Mouse (Mus musculus) intestine, embryonic 14.5 days (tissue): ENCODE measurements around the gene Pdzd9. TPM values are rescaled to one million over a fixed set of nuclear protein-coding genes. Genes with fewer than 3 reads are reported as not detected.
"Not testable (repeated sequence)": the region's sequence is repeated elsewhere in the genome, so short reads cannot be mapped to it uniquely, and the experiment has no call there.

ENCODE experiments used
- ATAC-seq: fragments of 200-750 bp; cut with Nextera tagmentation; replicated peaks from 2 replicates; pipeline ENCODE4 v1.8.0; 2017; ENCODE audit warnings: low read depth, moderate number of reproducible peaks, moderate TSS enrichment, moderate library complexity; ENCODE audit not compliant: low FRiP score, low TSS enrichment
- DNase-seq: peaks from one replicate; pipeline ENCODE4 v3.0.0-alpha.2; 2018; ENCODE audit warnings: low spot score
- H3K27ac ChIP-seq: fragments of 300-500 bp; sonication (generic); 2 replicates; pipeline ENCODE4 v1.5.1; 2014; ENCODE audit warnings: low read depth, mild to moderate bottlenecking, control low read depth
- H3K27me3 ChIP-seq: fragments of 300-500 bp; sonication (generic); replicated peaks from 2 replicates; pipeline ENCODE4 v1.6.1; 2014; ENCODE audit warnings: low read length, control low read depth; ENCODE audit not compliant: control insufficient read depth, insufficient read depth
- H3K36me3 ChIP-seq: fragments of 300-500 bp; sonication (generic); 2 replicates; pipeline ENCODE4 v1.6.1; 2014; ENCODE audit warnings: low read length, control low read depth; ENCODE audit not compliant: control insufficient read depth, insufficient read depth
- H3K4me1 ChIP-seq: fragments of 300-500 bp; sonication (generic); replicated peaks from 2 replicates; pipeline ENCODE4 v1.6.1; 2014; ENCODE audit warnings: low read length, control low read depth, mixed read lengths; ENCODE audit not compliant: control insufficient read depth, insufficient read depth
- H3K4me2 ChIP-seq: fragments of 300-500 bp; sonication (generic); 2 replicates; pipeline ENCODE4 v1.6.1; 2014; ENCODE audit warnings: low read length
- H3K4me3 ChIP-seq: fragments of 300-500 bp; sonication (generic); 2 replicates; pipeline ENCODE4 v1.5.1; 2014; ENCODE audit warnings: low read depth, low read length, control low read depth, mixed read lengths
- H3K9ac ChIP-seq: fragments of 300-500 bp; sonication (generic); 2 replicates; pipeline ENCODE4 v1.6.1; 2014; ENCODE audit warnings: mild to moderate bottlenecking, low read length
- H3K9me3 ChIP-seq: fragments of 300-500 bp; sonication (generic); 2 replicates; pipeline ENCODE4 v1.6.1; 2016; ENCODE audit warnings: low read length, control low read depth; ENCODE audit not compliant: control insufficient read depth
- WGBS: fragments of 180-500 bp; shearing (Covaris S2); extraction: QIAGEN DNeasy Blood & Tissue Kit; methylation state at CpG from one replicate; pipeline ENCODE4 v1.1.7; 2014; 5-methylcytosine and 5-hydroxymethylcytosine counted together
- polyA plus RNA-seq: library from polyadenylated mRNA; unstranded; fragments of >200 nt; fragmentation: Nextera tagmentation; extraction: Ambion mirVana; gene quantifications from 2 replicates; pipeline ENCODE4 v1.2.1, GENCODE M21; 2014

Pdzd9 gene
- 0.37 and 0.44 TPM in 2 replicates for polyA plus RNA-seq

DNA sequence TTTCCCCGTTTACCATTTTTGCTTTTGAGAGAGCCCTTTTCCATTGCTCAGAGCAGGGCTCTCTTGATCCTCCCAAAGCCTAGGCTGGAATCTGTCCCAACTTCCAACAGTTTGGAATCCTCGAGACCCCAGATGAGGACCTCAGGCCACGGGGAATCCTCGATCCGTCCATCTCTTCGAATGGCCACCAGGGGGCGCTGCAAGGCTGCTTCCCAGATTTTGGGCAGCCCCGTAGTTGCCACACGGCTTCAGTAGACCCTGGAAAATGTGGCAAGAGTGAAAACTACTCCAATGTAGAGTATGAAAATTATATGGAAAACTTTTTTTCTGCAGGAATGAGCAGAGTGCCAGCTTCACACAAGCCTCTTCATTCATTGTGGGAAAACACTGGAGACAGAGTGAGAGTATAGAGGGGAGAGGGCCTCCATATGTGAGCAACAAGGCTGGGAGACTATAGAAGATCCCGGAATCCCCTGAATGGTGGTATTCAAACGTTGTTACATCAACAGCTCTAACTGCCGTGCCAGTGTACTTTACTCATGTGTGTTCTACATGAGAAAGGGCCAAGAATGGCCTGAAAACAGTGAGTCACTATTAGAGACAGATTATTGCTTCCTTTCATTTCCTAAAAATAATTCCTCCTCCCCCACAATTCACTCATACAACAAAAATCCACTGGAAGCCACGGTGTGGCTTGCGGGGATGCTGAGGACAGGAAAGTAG lies at the start of gene Pdzd9:
TSS of gene Pdzd9 (minus strand) at position 191 of the 723 bp plus-strand sequence.
- no peak within 1 kb of the TSS for H3K27ac ChIP-seq
- no peaks in the 10 kb centered on the region for H3K27me3 ChIP-seq
- 20% methylated on average over 14 of the region's 14 CpGs for WGBS
- H3K4me3 ChIP-seq: no peak within 1 kb of the TSS
- H3K36me3 ChIP-seq: no peaks in the 10 kb centered on the region
- H3K9me3 ChIP-seq: no peaks in the 10 kb centered on the region
- DNase-seq (peak; percentile 88), ATAC-seq (peak; percentile 50; the same call in 1 of the 2 replicates)
- no peak within 1 kb of the TSS for H3K9ac ChIP-seq
- no peaks in the 10 kb centered on the region for H3K4me1 ChIP-seq
- no peak within 1 kb of the TSS for H3K4me2 ChIP-seq

DNA sequence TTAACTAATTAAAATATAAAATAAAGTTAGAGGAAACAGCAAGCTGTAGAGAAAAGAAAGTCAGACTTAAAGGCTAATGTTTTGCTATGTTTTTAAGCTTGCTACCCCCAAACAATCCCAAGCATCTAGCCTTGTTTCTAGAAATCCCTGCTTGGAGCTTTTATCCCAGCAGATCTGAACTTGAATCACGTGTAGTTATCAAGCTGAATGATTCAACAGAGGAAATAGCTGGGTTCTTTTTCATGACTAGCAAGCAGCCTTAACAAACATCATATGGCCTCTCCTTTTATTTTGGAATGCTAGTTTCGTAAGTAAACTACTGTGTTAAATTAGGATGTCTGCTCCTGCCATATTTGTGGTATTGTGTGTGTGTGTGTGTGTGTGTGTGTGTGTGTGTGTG lies 47.1 kb upstream of the Pdzd9 start:
- Histone ChIP-seq H3K27ac (no peak overlapping the region), H3K27me3 (no peaks in the 10 kb centered on the region), H3K4me1 (no peaks in the 10 kb centered on the region), H3K4me3 (no peak overlapping the region), H3K4me2 (no peak overlapping the region), H3K9me3 (no peaks in the 10 kb centered on the region), H3K36me3 (no peaks in the 10 kb centered on the region), H3K9ac (no peak overlapping the region)
- no peak for ATAC-seq
- DNase-seq: no peak
- WGBS: 64% methylated on average over 2 of the region's 2 CpGs

DNA sequence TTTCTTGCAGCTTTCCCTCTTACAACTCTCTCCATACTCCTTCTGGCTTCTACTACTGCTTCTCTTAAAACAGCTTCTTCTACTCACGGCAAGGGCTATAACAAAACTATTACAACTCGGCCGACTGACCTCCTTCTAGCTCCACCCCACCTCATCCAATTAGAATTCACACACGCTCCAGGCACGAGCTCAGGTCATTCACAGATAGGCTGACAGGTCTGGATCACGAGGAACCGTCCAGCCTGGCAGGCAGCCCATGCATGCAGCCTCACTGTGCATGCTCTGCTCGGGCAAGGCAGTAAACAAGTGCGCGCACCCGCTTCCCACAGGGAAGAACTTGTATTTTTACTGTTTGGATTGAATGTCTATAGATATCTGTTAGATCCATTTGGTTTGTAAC lies 43.8 kb upstream of the Pdzd9 start:
- not testable (repeated sequence) for H3K36me3 ChIP-seq, H3K9me3 ChIP-seq, H3K27me3 ChIP-seq, H3K4me1 ChIP-seq, DNase-seq, H3K9ac ChIP-seq, H3K4me3 ChIP-seq, H3K4me2 ChIP-seq, H3K27ac ChIP-seq, ATAC-seq
- 89% methylated on average over 11 of the region's 11 CpGs for WGBS

DNA sequence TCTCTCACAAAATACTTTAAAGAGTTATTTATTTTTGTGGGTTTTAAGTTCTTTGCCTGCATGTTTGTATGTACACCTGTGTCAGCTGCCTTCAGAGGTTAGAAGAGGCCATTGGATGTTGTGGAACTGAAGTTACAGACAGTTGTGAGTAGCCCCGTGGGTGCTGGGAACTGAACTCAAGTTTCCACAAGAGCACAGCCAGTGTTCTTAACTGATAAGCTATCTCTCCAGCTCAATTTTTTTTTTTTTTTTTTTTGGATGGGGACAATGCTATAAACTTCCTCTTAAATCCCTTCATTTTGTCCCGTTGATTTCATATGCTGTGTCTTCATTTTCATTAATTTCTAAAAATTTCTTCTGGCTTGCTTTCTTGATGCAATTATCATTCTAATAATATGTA lies 43.1 kb upstream of the Pdzd9 start:
- ATAC-seq: no peak

DNA sequence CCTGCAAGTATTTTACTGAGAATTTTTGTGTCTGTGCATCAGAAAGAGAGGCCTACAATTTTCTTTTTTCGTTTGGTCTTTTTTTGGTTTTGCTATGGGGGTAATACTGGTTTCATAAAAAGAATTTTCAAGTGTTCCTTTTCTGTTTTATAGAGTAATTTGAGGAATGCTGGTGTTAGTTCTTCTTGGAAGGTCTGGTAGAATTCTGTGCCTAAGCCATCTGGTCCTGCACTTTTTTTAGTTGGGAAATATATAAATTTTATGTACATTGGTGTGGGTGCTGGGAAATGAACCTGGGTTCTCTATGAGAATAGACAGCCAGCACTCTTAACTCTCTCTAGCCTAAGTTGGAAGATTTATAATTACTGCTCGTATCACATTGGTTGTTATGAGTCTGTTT lies 41.9 kb upstream of the Pdzd9 start:
- Histone ChIP-seq H3K9ac (no peak overlapping the region), H3K4me1 (no peaks in the 10 kb centered on the region), H3K4me3 (no peak overlapping the region), H3K9me3 (no peaks in the 10 kb centered on the region), H3K36me3 (no peaks in the 10 kb centered on the region), H3K27ac (no peak overlapping the region), H3K27me3 (no peaks in the 10 kb centered on the region), H3K4me2 (no peak overlapping the region)
- DNase-seq (no peak), ATAC-seq (no peak)
- WGBS: 90% methylated on average over 2 of the region's 2 CpGs

More for the DNA sequence above, 43.1 kb upstream of the Pdzd9 start:
- H3K9me3 ChIP-seq: no peaks in the 10 kb centered on the region
- no peaks in the 10 kb centered on the region for H3K27me3 ChIP-seq
- no peak for DNase-seq
- no peak overlapping the region for H3K4me3 ChIP-seq
- no peak overlapping the region for H3K9ac ChIP-seq
- 91% methylated on average over 2 of the region's 2 CpGs for WGBS
- no peak overlapping the region for H3K4me2 ChIP-seq
- no peak overlapping the region for H3K27ac ChIP-seq
- no peaks in the 10 kb centered on the region for H3K36me3 ChIP-seq
- H3K4me1 ChIP-seq: no peaks in the 10 kb centered on the region

DNA sequence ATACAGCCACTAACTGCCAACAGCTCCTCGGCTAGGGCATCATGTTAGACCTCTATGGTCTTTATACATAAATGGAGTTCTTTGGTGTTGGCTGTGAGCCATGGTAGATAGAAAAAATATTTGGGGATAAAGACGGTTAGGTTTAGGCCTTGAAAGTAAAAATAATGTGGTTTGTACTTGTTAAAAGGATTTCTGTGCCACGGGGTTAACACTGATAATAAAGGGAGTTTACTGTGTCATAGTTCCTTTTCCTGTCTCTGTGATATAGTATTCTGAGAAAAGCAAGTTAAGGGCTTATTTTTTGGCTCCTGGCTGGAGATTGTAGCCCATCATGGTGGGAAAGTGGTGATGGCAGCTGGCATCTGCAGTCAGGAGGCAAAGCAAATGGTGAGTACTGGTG lies 33.7 kb upstream of the Pdzd9 start:
- Histone ChIP-seq H3K9ac (no peak overlapping the region), H3K9me3 (no peaks in the 10 kb centered on the region), H3K27ac (no peak overlapping the region), H3K4me1 (no peaks in the 10 kb centered on the region), H3K27me3 (no peaks in the 10 kb centered on the region), H3K4me2 (no peak overlapping the region), H3K4me3 (no peak overlapping the region), H3K36me3 (no peaks in the 10 kb centered on the region; the same call in 1 of the 2 replicates)
- ATAC-seq (no peak), DNase-seq (no peak)
- 65% methylated on average over 3 of the region's 3 CpGs for WGBS

DNA sequence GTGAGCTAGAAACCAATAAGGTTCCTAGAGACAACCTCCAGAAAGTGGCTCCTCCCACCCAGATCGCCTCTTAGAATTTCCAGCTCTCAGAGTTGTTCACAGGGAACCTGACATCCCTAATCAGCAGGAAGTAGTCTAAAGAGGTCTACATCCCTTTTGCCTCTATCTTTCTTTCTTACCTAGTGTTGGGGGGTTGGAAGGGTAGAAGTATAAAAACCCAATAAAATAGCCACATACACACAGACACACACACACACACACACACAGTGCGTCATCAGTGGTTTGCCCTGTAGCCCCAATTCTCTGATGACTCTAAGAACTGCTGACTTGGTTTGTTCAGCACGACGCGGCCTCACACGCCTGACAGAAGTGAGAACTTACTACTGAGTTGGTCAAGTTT lies 29.4 kb upstream of the Pdzd9 start:
- ATAC-seq: no peak
- no peak overlapping the region for H3K4me3 ChIP-seq
- WGBS: 88% methylated on average over 6 of the region's 6 CpGs

DNA sequence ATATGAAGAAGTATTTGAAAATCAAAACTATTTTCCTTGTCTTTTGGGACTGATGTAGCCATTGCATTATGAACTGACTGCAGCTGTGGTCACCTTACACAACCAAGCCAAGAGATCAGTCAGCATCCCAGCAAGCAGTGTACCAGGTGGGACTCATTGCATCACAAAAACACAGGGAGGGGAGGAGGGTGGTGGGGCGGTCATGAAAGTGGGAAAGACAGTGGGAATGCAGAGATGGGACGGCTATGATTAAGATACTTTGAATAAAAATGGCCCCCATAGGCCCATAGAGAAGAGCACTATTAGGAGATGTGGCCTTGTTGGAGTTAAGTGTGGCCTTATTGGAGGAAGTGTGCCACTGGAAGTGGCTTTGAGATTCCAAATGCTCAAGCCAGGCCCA lies 26.2 kb upstream of the Pdzd9 start:
- no peaks in the 10 kb centered on the region for H3K9me3 ChIP-seq
- H3K27me3 ChIP-seq: no peaks in the 10 kb centered on the region
- H3K27ac ChIP-seq: no peak overlapping the region
- WGBS: 92% methylated on average over 2 of the region's 2 CpGs
- peaks cover 10% of the 10 kb centered on the region; the same call in 1 of the 2 replicates for H3K36me3 ChIP-seq
- no peak overlapping the region for H3K4me3 ChIP-seq
- 0 out of 2 replicates have a peak, but pooled peaks cover 4% of the 10 kb centered on the region for H3K4me1 ChIP-seq
- no peak overlapping the region for H3K9ac ChIP-seq
- H3K4me2 ChIP-seq: no peak overlapping the region
- no peak for DNase-seq
- ATAC-seq: no peak

More for the DNA sequence above, 29.4 kb upstream of the Pdzd9 start:
- Histone ChIP-seq H3K27ac (no peak overlapping the region), H3K9ac (no peak overlapping the region), H3K4me1 (0 out of 2 replicates have a peak, but pooled peaks cover 4% of the 10 kb centered on the region), H3K4me2 (no peak overlapping the region), H3K27me3 (no peaks in the 10 kb centered on the region), H3K9me3 (no peaks in the 10 kb centered on the region), H3K36me3 (0 out of 2 replicates have a peak, but pooled peaks cover 3% of the 10 kb centered on the region)
- DNase-seq: no peak

DNA sequence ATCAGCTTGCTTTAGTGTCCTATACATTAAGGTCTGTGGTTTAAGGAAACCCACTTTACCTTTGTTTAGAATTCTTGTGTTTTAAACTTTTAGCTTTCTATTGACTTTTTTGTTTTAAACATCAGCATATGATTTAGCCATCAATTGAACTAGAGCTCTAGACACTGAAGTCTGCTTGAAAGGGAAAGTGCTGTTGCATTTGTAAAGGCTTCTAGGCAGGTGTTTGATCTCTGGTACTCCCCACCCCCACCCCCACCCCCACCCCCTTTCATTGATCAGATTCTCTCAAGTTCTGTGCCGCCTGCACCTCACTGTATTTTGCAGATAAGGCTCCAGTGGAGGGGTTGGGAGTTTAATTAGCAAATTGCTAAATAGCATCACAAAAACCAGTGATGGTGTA lies 25.5 kb upstream of the Pdzd9 start:
- no peaks in the 10 kb centered on the region for H3K9me3 ChIP-seq
- no peak overlapping the region for H3K9ac ChIP-seq
- no peak overlapping the region for H3K4me2 ChIP-seq
- H3K27ac ChIP-seq: no peak overlapping the region
- no peak overlapping the region for H3K4me3 ChIP-seq
- no peak for DNase-seq
- H3K4me1 ChIP-seq: 0 out of 2 replicates have a peak, but pooled peaks cover 4% of the 10 kb centered on the region
- peaks cover 17% of the 10 kb centered on the region for H3K36me3 ChIP-seq
- 87% methylated on average over 1 of the region's 1 CpGs for WGBS
- no peak for ATAC-seq
- no peaks in the 10 kb centered on the region for H3K27me3 ChIP-seq
